8 mouse cellular contexts compared by ENCODE assay signal in genomic region chr8:119436933-119437332, GRCm38 (mm10). TPM values are rescaled to one million over a fixed set of nuclear protein-coding genes. Genes with fewer than 3 reads are reported as not detected.
DNase-seq lines count a peak whose midpoint lies in the region; ATAC-seq and TF ChIP-seq lines count a peak whose summit lies in the region.

No protein-coding gene starts in this region.

- no peaks in the 10 kb centered on the region for H3K27me3 ChIP-seq in MEL (ENCODE audit: control insufficient read depth in 1 of 2, insufficient read depth in 2 of 2, low read length in 2 of 2)
- peaks cover 17% of the 10 kb centered on the region for H3K27me3 ChIP-seq in embryonic facial prominence, embryonic 10.5 days (replicated peaks; ENCODE audit: low read depth, poor library complexity, severe bottlenecking)
- no peaks in the 10 kb centered on the region for H3K27me3 ChIP-seq in liver, adult 2 months (ENCODE audit: control insufficient read depth, insufficient read depth, low read length)
- no peaks in the 10 kb centered on the region for H3K27me3 ChIP-seq in hindbrain, embryonic 11.5 days (ENCODE audit: control insufficient read depth, insufficient read depth, low read length)

- peaks cover 0 to 2% of the 10 kb centered on the region in 2 experiments; a peak in 2 of 4 replicates for H3K36me3 ChIP-seq in MEL (ENCODE audit: control insufficient read depth in 1 of 2, insufficient read depth in 2 of 2, low read length in 2 of 2)
- no peaks in the 10 kb centered on the region for H3K36me3 ChIP-seq in embryonic facial prominence, embryonic 10.5 days (replicated peaks)
- H3K36me3 ChIP-seq in liver, adult 2 months (ENCODE audit: control insufficient read depth, insufficient read depth, low read length), result peaks cover 17% of the 10 kb centered on the region; the same call in 1 of the 2 replicates
- no peaks in the 10 kb centered on the region for H3K36me3 ChIP-seq in hindbrain, embryonic 11.5 days (ENCODE audit: control insufficient read depth, insufficient read depth, low read length)

- H3K9ac ChIP-seq in MEL (ENCODE audit: control insufficient read depth, low read depth, low read length, poor library complexity, severe bottlenecking), result peak overlapping the region; percentile 29; the same call in 1 of the 2 replicates
- H3K9ac ChIP-seq in liver, adult 2 months (ENCODE audit: low read depth, low read length), result peak overlapping the region; percentile 95
- no peak overlapping the region for H3K9ac ChIP-seq in hindbrain, embryonic 11.5 days (ENCODE audit: low read depth, low read length)

- TF ChIP-seq CTCF in MEL (IDR thresholded peaks at IDR 0.05 in 2 of 3, conservative IDR thresholded peaks at IDR 0.05 in 1 of 3; ENCODE audit: control insufficient read depth in 1 of 3, insufficient read depth in 1 of 3, low read depth in 2 of 3, low read length in 3 of 3, poor library complexity in 1 of 3, severe bottlenecking in 1 of 3), result no peak
- peak; percentile 5; the same call in 1 of the 2 replicates for TF ChIP-seq CTCF in liver, adult 2 months (IDR thresholded peaks at IDR 0.05; ENCODE audit: low read depth, low read length)

- H3K4me3 ChIP-seq in MEL (ENCODE audit: control insufficient read depth in 1 of 2, insufficient read depth in 1 of 2, low read depth in 2 of 2, low read length in 2 of 2), result peak overlapping the region; percentile 5 to 13; a peak in 1 of 4 replicates
- H3K4me3 ChIP-seq in embryonic facial prominence, embryonic 10.5 days, result no peak overlapping the region
- H3K4me3 ChIP-seq in liver, adult 2 months (ENCODE audit: insufficient read depth, low read depth, low read length), result peak overlapping the region; percentile 89
- H3K4me3 ChIP-seq in hindbrain, embryonic 11.5 days (ENCODE audit: low read depth, low read length), result no peak overlapping the region

- WGBS in embryonic facial prominence, embryonic 10.5 days, result 24% methylated on average over 9 of the region's 9 CpGs
- 2% methylated on average over 9 of the region's 9 CpGs for WGBS in liver, adult 2 months
- 20% methylated on average over 9 of the region's 9 CpGs for WGBS in hindbrain, embryonic 11.5 days

- H3K27ac ChIP-seq in MEL (ENCODE audit: control insufficient read depth, low read depth, low read length), result no peak overlapping the region
- H3K27ac ChIP-seq in embryonic facial prominence, embryonic 10.5 days (replicated peaks), result peak overlapping the region; percentile 31; the same call in 1 of the 2 replicates
- H3K27ac ChIP-seq in liver, adult 2 months (replicated peaks; ENCODE audit: insufficient read depth, low read depth, low read length), result peak overlapping the region; percentile 93
- no peak overlapping the region for H3K27ac ChIP-seq in hindbrain, embryonic 11.5 days (ENCODE audit: low read depth, low read length)

- no peak for TF ChIP-seq EP300 in MEL (IDR thresholded peaks at IDR 0.05; ENCODE audit: low read depth in 1 of 2, low read length in 2 of 2)

- H3K9me3 ChIP-seq in MEL (replicated peaks; ENCODE audit: insufficient read depth, low read length), result no peaks in the 10 kb centered on the region
- no peaks in the 10 kb centered on the region for H3K9me3 ChIP-seq in embryonic facial prominence, embryonic 10.5 days
- H3K9me3 ChIP-seq in hindbrain, embryonic 11.5 days (ENCODE audit: control insufficient read depth, low read length), result no peaks in the 10 kb centered on the region

- no peak for ATAC-seq in hindbrain, embryonic 11.5 days (ENCODE audit: low FRiP score)

- TF ChIP-seq RAD21 in MEL (IDR thresholded peaks at IDR 0.05; ENCODE audit: low read depth, low read length), result no peak

- no peak; a peak in 1 of 4 replicates for TF ChIP-seq POLR2A in MEL (IDR thresholded peaks at IDR 0.05; ENCODE audit: control insufficient read depth in 1 of 2, insufficient read depth in 1 of 2, low read depth in 1 of 2, low read length in 2 of 2, poor library complexity in 1 of 2)
- TF ChIP-seq POLR2A in liver, adult 2 months (IDR thresholded peaks at IDR 0.05; ENCODE audit: extremely low read depth, insufficient read depth, low read length), result peak; percentile 100

- intact Hi-C loops in heart, postnatal 25 days (cut with DNase I), result no loop called here
- intact Hi-C loops in left cerebral cortex, postnatal 14 days (cut with DNase I), result no loop called here

- peak; percentile 51 for DNase-seq in MEL (ENCODE audit: low read depth, low spot score)
- DNase-seq in embryonic facial prominence, embryonic 10.5 days (ENCODE audit: low spot score), result peak; percentile 40
- DNase-seq in heart, postnatal 25 days (ENCODE audit: low spot score), result peak; percentile 84
- peak; percentile 92 for DNase-seq in liver, adult 2 months (ENCODE audit: extremely low read depth, low read depth, low spot score)
- DNase-seq in retina, embryonic 14.5 days (ENCODE audit: low spot score), result peak; percentile 30
- no peak for DNase-seq in left cerebral cortex, postnatal 14 days (ENCODE audit: low spot score in 2 of 2)
- DNase-seq in frontal cortex, postnatal 36 days (ENCODE audit: low spot score in 2 of 2), result no peak
- DNase-seq in hindbrain, embryonic 11.5 days (ENCODE audit: low spot score), result no peak

- H3K79me2 ChIP-seq in MEL (ENCODE audit: control insufficient read depth, insufficient read depth, low read length, poor library complexity), result no peaks in the 10 kb centered on the region
- peaks cover 12% of the 10 kb centered on the region for H3K79me2 ChIP-seq in liver, adult 2 months (ENCODE audit: control insufficient read depth, insufficient read depth, low read length)

- H3K4me1 ChIP-seq in MEL (ENCODE audit: control insufficient read depth in 1 of 2, insufficient read depth in 2 of 2, low read length in 2 of 2), result peaks cover 0 to 8% of the 10 kb centered on the region in 2 experiments; a peak in 2 of 4 replicates
- peaks cover 59% of the 10 kb centered on the region for H3K4me1 ChIP-seq in embryonic facial prominence, embryonic 10.5 days
- H3K4me1 ChIP-seq in liver, adult 2 months (ENCODE audit: control insufficient read depth, insufficient read depth, low read length), result peaks cover 45% of the 10 kb centered on the region
- H3K4me1 ChIP-seq in hindbrain, embryonic 11.5 days (replicated peaks; ENCODE audit: control insufficient read depth, insufficient read depth, low read length), result no peaks in the 10 kb centered on the region

- H3K4me2 ChIP-seq in hindbrain, embryonic 11.5 days (replicated peaks; ENCODE audit: low read depth, low read length), result no peak overlapping the region

TF ChIP-seq in MEL, 35 proteins besides CTCF, POLR2A, EP300 and RAD21:
- TF ChIP-seq ELF1 (IDR thresholded peaks at IDR 0.05; ENCODE audit: low read depth, low read length) (no peak), TCF12 (IDR thresholded peaks at IDR 0.05; ENCODE audit: low read depth, low read length) (no peak), BHLHE40 (IDR thresholded peaks at IDR 0.05; ENCODE audit: borderline replicate concordance, low read depth, low read length) (no peak), ZNF384 (IDR thresholded peaks at IDR 0.05; ENCODE audit: low read depth, low read length) (no peak), NELFE (IDR thresholded peaks at IDR 0.05; ENCODE audit: low read depth, low read length) (no peak), ZKSCAN1 (IDR thresholded peaks at IDR 0.05; ENCODE audit: low read depth, low read length) (no peak), ZMIZ1 (IDR thresholded peaks at IDR 0.05; ENCODE audit: low read depth, low read length) (no peak), MAX (IDR thresholded peaks at IDR 0.05; ENCODE audit: low read length) (no peak), MAZ (IDR thresholded peaks at IDR 0.05; ENCODE audit: low read depth, low read length) (no peak)

RNA-seq across cellular contexts. Expression of gene Osgin1, which starts 3.0 kb away (rescaled TPM):
- 0.08 TPM in 1 of 2 replicates, not detected in the other for total RNA-seq in MEL (2012; rRNA removed)
- under 1 TPM in 1 of 2 experiments, not detected in 1; 0.84 TPM for polyA plus RNA-seq in MEL (2012; ENCODE audit: insufficient read depth in 1 of 2, insufficient read length in 2 of 2, low read depth in 1 of 2, low replicate concordance in 2 of 2, missing spikeins in 1 of 2)
- 0.43 and 0.47 TPM in 2 replicates for polyA plus RNA-seq in embryonic facial prominence, embryonic 10.5 days (2016; fragmentation: Nextera tagmentation; extraction: Ambion mirVana)
- 1 to 10 TPM; 3.1 to 5.5 TPM for total RNA-seq in heart, postnatal 25 days (2021)
- total RNA-seq in liver, adult 2 months (2014; rRNA removed), result 9.6 and 33.0 TPM in 2 replicates
- polyA plus RNA-seq in liver, adult 2 months (2012; rRNA removed), result 211 and 649 TPM in 2 replicates
- total RNA-seq in left cerebral cortex, postnatal 14 days (2021), result under 1 TPM; 0.40 to 0.53 TPM
- 0.23 TPM in 1 of 2 replicates, not detected in the other for polyA plus RNA-seq in hindbrain, embryonic 11.5 days (2014; fragmentation: Nextera tagmentation; extraction: Ambion mirVana)

RNA-seq across cellular contexts. Expression of gene Necab2, which starts 9.6 kb away (rescaled TPM):
- not detected in 2 replicates for total RNA-seq in MEL (2012; rRNA removed)
- polyA plus RNA-seq in MEL (2012; ENCODE audit: insufficient read depth in 1 of 2, insufficient read length in 2 of 2, low read depth in 1 of 2, low replicate concordance in 2 of 2, missing spikeins in 1 of 2), result under 1 TPM in 1 of 2 experiments, not detected in 1; 0.06 TPM
- polyA plus RNA-seq in embryonic facial prominence, embryonic 10.5 days (2016; fragmentation: Nextera tagmentation; extraction: Ambion mirVana), result 8.8 and 9.4 TPM in 2 replicates
- total RNA-seq in heart, postnatal 25 days (2021), result not detected
- 0.07 TPM in 1 of 2 replicates, not detected in the other for total RNA-seq in liver, adult 2 months (2014; rRNA removed)
- polyA plus RNA-seq in liver, adult 2 months (2012; rRNA removed), result 0.11 TPM in 1 of 2 replicates, not detected in the other
- total RNA-seq in left cerebral cortex, postnatal 14 days (2021), result 10 to 100 TPM; 42.8 to 60.9 TPM
- polyA plus RNA-seq in hindbrain, embryonic 11.5 days (2014; fragmentation: Nextera tagmentation; extraction: Ambion mirVana), result 14.5 and 17.2 TPM in 2 replicates

RNA-seq across cellular contexts. Expression of gene Mlycd, which starts 42.3 kb away (rescaled TPM):
- total RNA-seq in MEL (2012; rRNA removed), result 5.8 and 7.2 TPM in 2 replicates
- 10 to 100 TPM in 1 of 2 experiments, not detected in 1; 13.2 TPM for polyA plus RNA-seq in MEL (2012; ENCODE audit: insufficient read depth in 1 of 2, insufficient read length in 2 of 2, low read depth in 1 of 2, low replicate concordance in 2 of 2, missing spikeins in 1 of 2)
- polyA plus RNA-seq in embryonic facial prominence, embryonic 10.5 days (2016; fragmentation: Nextera tagmentation; extraction: Ambion mirVana), result 7.3 and 7.6 TPM in 2 replicates
- 100 to 1,000 TPM; 109 to 111 TPM for total RNA-seq in heart, postnatal 25 days (2021)
- total RNA-seq in liver, adult 2 months (2014; rRNA removed), result 57.3 and 68.1 TPM in 2 replicates
- 112 and 115 TPM in 2 replicates for polyA plus RNA-seq in liver, adult 2 months (2012; rRNA removed)
- 10 to 100 TPM; 25.7 to 28.0 TPM for total RNA-seq in left cerebral cortex, postnatal 14 days (2021)
- polyA plus RNA-seq in hindbrain, embryonic 11.5 days (2014; fragmentation: Nextera tagmentation; extraction: Ambion mirVana), result 9.2 and 10.7 TPM in 2 replicates

Comparison
In these comparisons a context has a peak if more than half of its experiments do, and no peak if none do; other contexts are left out.
1. DNase-seq: peak in MEL (single experiment), embryonic facial prominence, embryonic 10.5 days (single experiment), heart, postnatal 25 days (single experiment), liver, adult 2 months (single experiment) and retina, embryonic 14.5 days (single experiment); none in left cerebral cortex, postnatal 14 days (0 of 2), frontal cortex, postnatal 36 days (0 of 2) and hindbrain, embryonic 11.5 days (single experiment).
2. H3K27ac ChIP-seq: peak in embryonic facial prominence, embryonic 10.5 days (single experiment) and liver, adult 2 months (single experiment); none in MEL (single experiment) and hindbrain, embryonic 11.5 days (single experiment).
3. H3K4me3 ChIP-seq: peak in MEL (2 of 2) and liver, adult 2 months (single experiment); none in embryonic facial prominence, embryonic 10.5 days (single experiment) and hindbrain, embryonic 11.5 days (single experiment).
4. RNA of gene Necab2, which starts 9.6 kb away (total RNA-seq): 42.8 to 60.9 TPM in left cerebral cortex, postnatal 14 days; 0.07 TPM in liver, adult 2 months, not detected in heart, postnatal 25 days and not detected in MEL; every median in the first group is over 10 times any median in the second.